Mouse (Mus musculus) left cerebral cortex, adult 9 months (tissue): Measurements from ENCODE around the gene Cep128.

Experiments
- DNase-seq, 2 experiments: peaks; one replicate each; pipeline ENCODE4 v3.0.0; 2022; ENCODE audit warnings: low spot score in 2 of 2

Cep128 gene

DNA sequence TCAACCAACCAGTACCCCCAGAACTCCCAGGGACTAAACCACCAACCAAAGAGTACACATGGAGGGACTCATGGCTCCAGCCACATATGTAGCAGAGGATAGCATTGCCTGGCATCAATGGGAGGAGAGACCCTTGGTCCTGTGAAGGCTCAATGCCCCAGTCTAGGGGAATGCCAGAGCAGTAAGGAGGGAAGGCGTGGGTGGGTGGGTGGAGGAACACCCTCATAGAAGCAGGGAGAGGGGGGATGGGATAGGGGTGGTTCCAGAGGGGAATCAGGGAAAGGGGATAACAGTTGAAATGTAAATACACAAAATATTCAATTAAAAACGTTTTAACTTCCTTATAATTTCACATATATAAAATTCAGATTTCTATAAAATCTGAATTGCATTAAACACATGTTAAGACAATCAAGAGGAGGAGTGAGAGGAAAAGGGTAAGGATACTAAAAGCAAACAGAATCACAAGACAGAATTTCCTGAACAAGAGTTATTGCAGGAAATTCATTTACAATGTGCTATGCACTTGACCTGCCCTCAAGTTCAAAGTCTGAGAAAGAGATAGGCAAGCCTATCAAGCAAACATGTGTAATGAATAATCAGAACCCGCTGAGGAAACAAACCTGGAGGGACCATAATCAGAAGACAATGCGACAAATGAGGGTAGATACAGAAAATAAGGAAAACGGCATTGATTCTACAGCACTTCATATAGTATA, 207.2 kb downstream of the Cep128 start:
- DNase-seq: no peak

DNA sequence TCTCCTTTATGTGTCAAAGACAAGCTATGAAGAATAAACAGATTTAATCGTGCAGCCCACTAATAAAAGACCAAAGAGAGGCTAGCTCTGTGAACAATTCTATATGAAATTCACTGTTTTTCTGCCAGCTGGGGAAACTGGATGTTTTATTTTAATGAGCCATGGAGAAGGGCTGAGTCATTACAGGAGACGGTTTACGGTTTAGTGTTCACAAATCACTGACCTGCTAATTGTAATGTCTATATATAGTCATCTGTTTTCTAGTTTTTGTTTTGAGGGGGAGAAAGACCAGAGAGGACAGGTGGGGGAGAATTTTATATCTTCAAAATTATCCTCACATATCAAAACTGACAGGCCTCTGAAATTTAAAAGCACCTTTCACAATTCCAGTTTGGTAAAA, 212.6 kb downstream of the Cep128 start:
- DNase-seq: no peak

DNA sequence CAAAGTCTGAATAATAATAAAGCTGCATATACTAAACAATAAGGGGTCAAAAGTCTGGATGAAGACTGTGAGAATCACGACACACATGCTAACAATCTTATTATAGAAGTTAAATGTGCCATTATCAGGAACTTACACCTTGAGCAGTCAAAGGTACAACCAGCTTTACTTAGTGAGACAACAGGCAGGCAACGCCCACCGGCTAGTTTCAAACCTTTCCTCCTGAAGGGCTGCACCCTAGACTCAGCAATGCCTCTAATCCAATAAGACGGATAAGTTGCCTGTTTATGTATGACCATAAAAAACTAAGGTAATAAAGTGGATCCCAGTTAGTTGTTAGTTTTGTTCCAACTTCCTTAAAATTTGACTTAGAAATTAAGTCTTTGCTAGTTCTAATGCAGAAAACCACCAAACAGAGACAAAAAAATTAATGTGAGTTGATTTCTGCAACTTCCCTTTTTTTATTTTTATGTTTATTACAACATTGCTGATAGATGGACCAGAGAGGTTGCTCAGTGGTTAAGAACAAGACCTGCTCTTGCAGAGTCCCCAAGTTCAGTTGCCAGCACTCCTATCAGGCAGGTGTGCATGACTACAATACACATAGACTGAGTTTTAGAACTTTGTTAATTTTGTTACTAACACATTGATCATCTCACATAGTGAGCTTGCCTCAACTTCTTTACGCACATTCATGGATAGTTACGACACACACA, 223.0 kb downstream of the Cep128 start:
- DNase-seq: no peak

DNA sequence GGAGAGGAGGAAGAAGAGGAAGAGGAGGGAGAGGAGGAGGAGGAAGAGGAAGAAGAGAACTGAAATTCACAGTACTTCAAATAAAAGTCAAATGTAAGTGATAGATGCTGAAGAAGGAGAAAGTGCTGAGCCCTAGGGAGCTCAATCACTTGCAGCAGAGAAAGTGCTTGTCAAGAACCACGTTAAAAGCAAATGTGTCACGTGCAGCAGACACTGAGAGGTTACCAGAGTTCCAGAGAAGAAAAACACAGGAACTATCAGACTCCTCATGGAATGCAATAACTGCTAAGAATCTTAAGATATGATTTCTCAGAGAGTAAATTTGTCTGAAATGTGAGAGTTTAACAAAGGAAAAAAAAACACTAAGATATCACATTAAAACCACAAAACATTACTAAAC, 225.7 kb downstream of the Cep128 start:
- no peak for DNase-seq

- DNase-seq: no peak
Measured at GRCm38 (mm10) chr12:91154052-91154451, 230.2 kb downstream of the Cep128 start.

DNA sequence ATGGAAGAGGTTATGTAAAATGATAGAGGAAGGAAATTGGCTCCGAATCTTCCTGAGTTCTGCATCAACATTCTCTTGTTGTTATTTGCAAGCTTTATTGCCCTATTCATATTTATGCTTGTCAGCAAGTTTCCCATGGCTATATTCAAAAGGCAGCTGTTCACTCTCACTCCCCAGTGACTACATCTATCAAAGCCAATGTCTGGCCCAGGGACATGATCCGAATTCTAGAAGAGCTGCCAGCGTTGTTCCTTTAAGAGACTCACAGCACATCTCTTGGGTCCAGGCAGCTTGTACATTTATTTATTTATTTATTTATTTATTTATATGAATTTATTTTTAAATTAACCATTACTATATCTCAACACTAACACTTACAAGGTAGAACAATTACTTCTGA, 235.1 kb downstream of the Cep128 start:
- DNase-seq: no peak

DNA sequence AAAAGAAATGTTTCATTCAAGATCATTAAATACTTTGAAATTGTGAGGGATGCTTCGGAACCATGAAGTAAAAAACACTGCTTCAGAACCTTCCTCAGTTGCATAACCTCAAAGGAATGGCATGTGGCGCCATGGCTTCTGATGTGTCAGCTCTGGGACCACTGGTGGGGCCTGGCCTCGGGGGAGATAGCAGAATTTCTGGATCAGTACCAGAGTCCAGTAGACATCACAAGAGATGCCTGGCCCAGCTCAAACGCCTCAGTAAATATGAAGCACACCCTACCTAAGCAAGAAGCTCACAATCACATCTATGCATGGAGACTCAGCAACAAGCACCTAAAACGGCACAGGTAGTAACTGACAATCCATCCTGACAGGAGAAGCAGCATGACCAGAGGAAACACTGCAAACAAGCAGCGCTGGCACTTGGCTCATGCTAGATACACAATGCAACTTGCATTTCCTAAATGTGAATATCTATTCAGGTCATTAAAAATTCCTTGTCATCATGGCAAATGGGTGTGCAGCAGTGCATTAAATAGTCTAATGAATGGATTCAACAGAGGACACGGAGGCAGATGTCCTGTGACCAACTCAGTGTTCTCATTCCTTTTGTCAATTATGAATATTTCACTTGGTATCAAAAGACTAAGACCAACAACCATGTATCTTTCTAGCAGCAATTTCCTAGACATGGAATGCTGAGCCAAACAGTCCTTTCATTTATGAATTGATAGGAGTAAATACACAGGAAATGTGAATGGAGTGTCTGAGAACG, 249.3 kb downstream of the Cep128 start:
- no peak for DNase-seq

GRCm38 (mm10) chr12:91115054-91115453, 269.2 kb downstream of the Cep128 start:
- DNase-seq: no peak

- no peak for DNase-seq
Measured at GRCm38 (mm10) chr12:91103316-91103715, 280.9 kb downstream of the Cep128 start.

- DNase-seq: no peak
Measured at GRCm38 (mm10) chr12:91097869-91098268, 286.3 kb downstream of the Cep128 start.

- DNase-seq: no peak
Measured at GRCm38 (mm10) chr12:91096197-91096596, 288.0 kb downstream of the Cep128 start.

DNA sequence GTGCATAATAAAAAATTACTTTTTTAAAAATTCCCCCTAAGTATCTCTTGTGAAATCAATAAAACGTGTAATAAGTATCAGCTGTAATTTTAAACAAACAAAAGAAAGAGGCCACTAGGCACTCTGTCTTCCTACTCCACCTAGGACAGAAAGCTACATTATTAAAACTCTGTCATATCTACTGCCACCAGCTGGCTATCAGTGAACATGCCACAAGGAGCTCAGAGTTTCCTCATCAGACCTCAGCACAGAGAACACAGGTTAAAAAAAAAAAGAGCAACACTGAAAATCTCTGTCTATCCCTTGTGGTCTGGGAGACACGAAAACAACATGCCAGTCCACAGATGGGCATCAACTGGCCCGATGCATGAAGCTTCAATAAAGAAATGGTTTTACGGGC, 295.9 kb downstream of the Cep128 start:
- DNase-seq: peak in 1 of 2 experiments; percentile 22

DNA sequence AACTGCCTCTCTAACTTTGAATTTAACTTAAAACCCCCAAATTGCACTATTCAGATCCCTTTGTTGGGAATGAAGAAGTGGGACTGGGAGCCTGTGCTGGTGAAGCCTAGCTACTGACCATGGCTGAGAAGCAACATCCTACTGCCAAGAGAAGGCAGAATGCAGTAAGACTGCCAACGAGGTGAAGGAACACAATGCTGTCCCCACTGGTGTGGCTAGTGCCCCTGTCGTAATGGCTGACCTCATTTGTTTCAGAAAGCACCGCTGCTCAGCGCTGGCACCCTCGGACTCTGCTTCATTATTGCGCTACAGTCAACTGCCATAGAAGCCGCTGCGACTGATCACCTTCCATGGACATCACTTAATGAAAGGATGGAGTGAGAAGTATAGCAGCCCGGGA, 298.2 kb downstream of the Cep128 start:
- peak in 1 of 2 experiments; percentile 4 for DNase-seq

- DNase-seq: no peak
Measured at GRCm38 (mm10) chr12:91075600-91075999, 308.6 kb downstream of the Cep128 start.

DNA sequence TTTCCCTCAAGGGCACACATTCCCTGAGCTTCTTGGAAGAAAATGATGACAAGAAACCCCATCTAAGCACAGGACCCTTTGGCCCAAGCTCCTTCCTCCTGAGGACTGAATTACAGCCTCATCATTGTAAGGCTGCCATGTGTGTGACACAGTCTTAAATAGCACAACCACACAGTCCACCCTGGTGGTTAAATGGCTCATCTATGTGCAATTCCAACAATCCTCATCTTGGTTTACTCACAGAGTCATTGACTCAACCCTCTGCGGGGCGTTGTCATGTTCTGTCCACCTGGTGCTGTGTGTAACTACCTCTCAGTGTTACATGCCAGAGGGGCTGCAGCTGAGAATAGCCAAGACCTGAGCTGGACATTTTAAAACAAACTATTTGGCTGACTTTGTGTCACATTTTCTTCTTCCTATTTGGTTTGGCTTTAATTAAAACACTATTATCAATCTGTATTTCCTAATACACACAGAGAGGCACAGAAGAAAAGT, 313.6 kb downstream of the Cep128 start:
- no peak for DNase-seq

DNA sequence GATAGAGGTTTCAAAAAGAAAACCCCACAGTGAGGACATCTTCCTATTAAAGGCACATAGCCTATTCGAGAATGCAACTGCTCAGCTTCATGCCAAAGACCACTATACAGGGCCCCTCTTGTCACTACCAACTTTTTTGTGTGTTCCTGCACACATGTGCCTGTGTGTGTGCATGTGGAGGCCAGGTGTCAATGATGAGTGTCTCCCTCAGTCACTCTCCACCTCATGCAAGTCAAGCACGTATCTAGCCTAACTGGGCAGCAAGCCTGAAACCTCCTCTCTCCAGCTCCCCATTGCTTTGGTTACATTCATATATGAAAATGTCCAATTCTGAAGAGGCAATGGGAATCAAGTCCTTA, 317.1 kb downstream of the Cep128 start:
- DNase-seq: no peak

- no peak for DNase-seq
Measured at GRCm38 (mm10) chr12:91066286-91067082, 317.7 kb downstream of the Cep128 start.

DNA sequence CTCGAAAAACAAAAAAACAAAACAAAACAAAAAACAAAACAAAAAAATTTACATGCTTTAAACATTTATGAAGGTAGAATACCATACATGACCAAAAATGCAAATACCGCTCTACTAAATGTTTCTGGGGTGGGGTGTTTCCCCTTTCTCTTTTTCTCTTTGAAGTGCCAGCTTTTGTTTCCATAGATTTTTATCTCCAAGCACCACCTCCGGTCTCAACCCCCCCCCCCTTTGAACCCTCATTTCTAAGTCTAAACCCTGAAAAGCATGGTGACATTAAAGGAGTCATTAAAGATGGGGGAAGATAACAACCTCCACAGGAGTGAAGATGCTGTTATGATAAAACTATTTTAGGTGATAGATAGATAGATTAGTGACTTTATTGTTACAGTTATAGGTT, 318.8 kb downstream of the Cep128 start:
- DNase-seq: no peak

DNA sequence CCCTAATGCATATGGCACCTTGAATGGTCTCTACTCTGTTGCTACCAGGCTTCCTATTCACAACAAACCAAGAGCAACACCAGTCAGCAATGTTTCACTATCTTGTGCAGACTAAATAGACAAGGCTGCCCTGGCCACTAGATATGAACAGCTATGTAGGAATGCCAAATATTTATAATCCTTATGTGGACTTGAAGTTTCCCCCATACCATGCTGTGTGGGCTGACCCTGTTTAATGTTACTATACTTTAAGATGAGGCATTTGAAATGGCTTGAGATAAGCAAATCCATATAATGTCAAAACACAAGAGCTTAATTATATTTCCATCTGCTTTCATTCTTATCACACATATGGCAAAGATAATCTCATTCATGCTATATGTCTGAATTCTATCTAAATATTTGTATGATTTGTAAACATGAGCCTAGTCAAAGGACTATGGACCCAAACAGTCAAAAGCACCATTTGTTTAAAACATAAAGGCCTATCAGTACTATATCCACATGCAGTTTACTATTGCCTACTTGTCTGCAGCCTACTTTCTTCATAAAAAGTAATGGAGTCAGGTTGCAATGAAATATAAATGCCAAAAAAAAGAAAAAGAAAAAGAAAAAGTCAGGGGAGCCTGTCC, 319.7 kb downstream of the Cep128 start:
- DNase-seq: no peak

DNA sequence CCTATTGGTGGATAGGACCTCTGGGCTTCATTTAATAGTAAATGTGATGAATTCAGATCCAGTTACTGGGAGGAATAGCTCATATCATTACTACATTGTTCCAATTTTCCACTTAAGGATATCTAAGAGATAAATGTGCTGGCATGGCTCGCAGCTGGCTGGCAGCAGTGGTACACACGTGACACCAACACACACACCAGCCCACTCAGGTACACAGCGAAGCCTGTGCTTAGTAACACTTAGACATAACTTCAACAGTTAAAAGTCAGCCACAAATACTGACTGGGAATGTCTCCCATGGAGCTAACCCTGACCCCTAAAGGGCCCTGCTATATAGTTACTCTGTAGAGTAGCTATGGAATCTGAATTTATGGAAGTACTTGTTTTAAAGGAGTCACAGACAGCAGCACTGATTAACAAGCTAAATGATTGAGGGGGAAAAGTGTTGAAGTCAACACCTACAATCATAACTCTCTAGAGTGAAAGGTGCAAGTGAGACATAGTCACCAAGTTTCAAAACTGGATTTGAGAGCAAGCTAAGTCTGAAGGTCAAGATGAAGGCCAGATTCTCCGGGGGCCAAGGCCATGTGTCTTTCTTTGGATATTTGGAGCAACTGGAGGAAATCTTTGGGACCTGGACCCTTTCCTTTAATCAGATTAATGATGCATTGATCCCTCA, 320.7 kb downstream of the Cep128 start:
- no peak for DNase-seq

DNA sequence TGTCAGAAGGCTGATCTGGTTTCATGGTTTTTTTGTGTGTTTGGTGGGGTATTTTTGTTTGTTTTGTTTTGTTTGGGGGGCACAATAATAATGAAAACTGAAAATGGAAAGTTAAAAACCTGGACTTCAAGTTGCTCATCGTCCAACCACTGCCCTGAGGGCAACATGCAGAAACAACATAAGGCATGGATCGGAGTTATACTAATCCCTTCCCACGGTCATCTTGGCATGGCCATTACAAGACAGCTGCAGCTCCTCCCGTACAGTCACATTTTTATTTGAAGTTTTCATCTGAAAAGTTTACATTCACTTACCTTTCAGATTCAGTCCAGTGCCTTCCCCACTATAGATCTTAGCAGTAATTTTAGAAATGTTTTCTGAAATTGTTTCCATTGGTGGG, 321.5 kb downstream of the Cep128 start:
- DNase-seq: no peak
